Mouse (Mus musculus): ENCODE measurements at regions not wholly inside any gene's neighbourhood (a gene's known extent, or its start where the extent isn't known, plus 50 kb on each side); places are given as distances from the start of the nearest gene placed in this dataset.
A peak's percentile ranks its signal among the peaks of the same experiment; 100 is the strongest.

GRCm38 (mm10) chr1:77101726-77102272, 413.1 kb downstream of the Epha4 start:
- no peak for DNase-seq

- peak; percentile 24 for DNase-seq
These were observed 412.3 kb downstream of the Epha4 start for GRCm38 (mm10) chr1:77102421-77103133.

- DNase-seq, result no peak
These were observed 404.8 kb downstream of the Epha4 start for GRCm38 (mm10) chr1:77109861-77110785.

GRCm38 (mm10) chr1:77128411-77128810, 386.5 kb downstream of the Epha4 start:
- DNase-seq, result no peak

- no peak for DNase-seq
These were observed 377.2 kb downstream of the Epha4 start for GRCm38 (mm10) chr1:77137663-77138062.

- DNase-seq, result no peak
These were observed 374.0 kb downstream of the Epha4 start for GRCm38 (mm10) chr1:77140906-77141305.

- DNase-seq, result no peak
These were observed 366.8 kb downstream of the Epha4 start for GRCm38 (mm10) chr1:77148052-77148451.

- DNase-seq, result no peak
These were observed 346.6 kb downstream of the Epha4 start for GRCm38 (mm10) chr1:77168316-77168715.

GRCm38 (mm10) chr1:77172463-77172862, 342.4 kb downstream of the Epha4 start:
- no peak for DNase-seq

- no peak for DNase-seq
These were observed 340.1 kb downstream of the Epha4 start for GRCm38 (mm10) chr1:77174801-77175200.

- DNase-seq, result no peak
These were observed 339.7 kb downstream of the Epha4 start for GRCm38 (mm10) chr1:77175214-77175613.

- no peak for DNase-seq
These were observed 338.4 kb downstream of the Epha4 start for GRCm38 (mm10) chr1:77176516-77176915.

GRCm38 (mm10) chr1:77183965-77184364, 330.9 kb downstream of the Epha4 start:
- DNase-seq, result no peak

- no peak for DNase-seq
These were observed 324.7 kb downstream of the Epha4 start for GRCm38 (mm10) chr1:77190141-77190540.

- no peak for DNase-seq
These were observed 313.5 kb downstream of the Epha4 start for GRCm38 (mm10) chr1:77201321-77201917.

GRCm38 (mm10) chr1:77202948-77203347, 311.9 kb downstream of the Epha4 start:
- no peak for DNase-seq

GRCm38 (mm10) chr1:77206535-77206934, 308.4 kb downstream of the Epha4 start:
- no peak for DNase-seq

GRCm38 (mm10) chr1:77209395-77209794, 305.5 kb downstream of the Epha4 start:
- DNase-seq, result no peak

- DNase-seq, result no peak
These were observed 301.3 kb downstream of the Epha4 start for GRCm38 (mm10) chr1:77213462-77214098.

- no peak for DNase-seq
These were observed 295.2 kb downstream of the Epha4 start for GRCm38 (mm10) chr1:77219488-77220321.

- DNase-seq, result no peak
These were observed 294.6 kb downstream of the Epha4 start for GRCm38 (mm10) chr1:77220322-77220590.

GRCm38 (mm10) chr1:77220783-77221182, 294.1 kb downstream of the Epha4 start:
- no peak for DNase-seq

Data from cerebellum, adult 11 months (tissue).